Mouse (Mus musculus): ENCODE measurements around the gene Fmnl1.

The Fmnl1 gene

GRCm38 (mm10) chr11:103170494-103171285 lies at the start of gene Fmnl1:
Gene Fmnl1 (plus strand): TSS chr11:103171107.
- DNase-seq (ENCODE audit: extremely low spot score, low read depth, low spot score) = no peak

DNA sequence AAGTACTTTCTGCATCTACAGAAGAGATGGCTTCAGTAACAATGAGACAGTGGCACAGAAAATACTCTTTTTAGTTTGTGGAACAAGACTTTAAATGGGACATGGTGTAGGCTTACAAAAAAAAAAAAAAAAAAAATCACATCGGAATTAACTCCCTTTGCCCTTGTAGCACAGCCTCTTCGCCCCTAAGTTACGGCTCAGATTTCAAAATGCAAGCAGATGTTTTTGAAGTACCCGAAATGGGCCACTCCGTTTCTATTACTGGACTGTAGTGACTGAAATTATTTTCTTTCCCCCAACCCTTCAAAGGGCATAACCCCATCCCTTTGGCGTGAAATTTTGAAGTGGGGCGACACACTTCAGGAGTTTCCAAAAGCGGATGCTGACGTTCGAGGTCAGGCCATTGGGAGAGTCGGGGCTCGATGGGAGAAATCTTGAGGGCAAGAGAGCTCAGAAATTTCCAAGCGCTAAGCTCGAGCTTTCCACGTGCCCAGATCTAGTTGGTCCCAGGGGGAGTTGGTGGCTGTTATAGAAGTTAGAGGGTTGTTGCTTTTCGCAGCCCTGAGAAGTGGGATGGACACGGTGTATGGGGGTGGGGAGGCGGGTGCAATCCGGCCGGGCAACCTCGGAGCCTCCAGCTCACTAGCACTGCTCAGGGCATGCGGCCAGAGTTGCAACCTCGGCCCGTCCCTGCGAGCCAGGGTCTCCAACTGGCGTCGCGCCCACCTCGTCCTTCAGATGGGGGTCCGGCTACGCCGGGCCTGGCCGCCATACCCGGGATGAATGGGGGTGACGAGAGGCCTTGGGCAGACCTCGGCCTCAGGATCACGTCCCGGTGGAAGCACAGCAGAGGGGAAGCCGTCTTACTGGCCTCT lies 39.0 kb upstream of the Fmnl1 start, which contains the start of gene Hexim2:
Hexim2 (plus strand) TSS at position 729 of the 875 bp plus-strand sequence.
- DNase-seq (ENCODE audit: extremely low spot score, low read depth, low spot score) = no peak

- DNase-seq (ENCODE audit: extremely low spot score, low read depth, low spot score) = peak; percentile 99
These were observed 38.1 kb upstream of the Fmnl1 start for GRCm38 (mm10) chr11:103132576-103133455.

DNA sequence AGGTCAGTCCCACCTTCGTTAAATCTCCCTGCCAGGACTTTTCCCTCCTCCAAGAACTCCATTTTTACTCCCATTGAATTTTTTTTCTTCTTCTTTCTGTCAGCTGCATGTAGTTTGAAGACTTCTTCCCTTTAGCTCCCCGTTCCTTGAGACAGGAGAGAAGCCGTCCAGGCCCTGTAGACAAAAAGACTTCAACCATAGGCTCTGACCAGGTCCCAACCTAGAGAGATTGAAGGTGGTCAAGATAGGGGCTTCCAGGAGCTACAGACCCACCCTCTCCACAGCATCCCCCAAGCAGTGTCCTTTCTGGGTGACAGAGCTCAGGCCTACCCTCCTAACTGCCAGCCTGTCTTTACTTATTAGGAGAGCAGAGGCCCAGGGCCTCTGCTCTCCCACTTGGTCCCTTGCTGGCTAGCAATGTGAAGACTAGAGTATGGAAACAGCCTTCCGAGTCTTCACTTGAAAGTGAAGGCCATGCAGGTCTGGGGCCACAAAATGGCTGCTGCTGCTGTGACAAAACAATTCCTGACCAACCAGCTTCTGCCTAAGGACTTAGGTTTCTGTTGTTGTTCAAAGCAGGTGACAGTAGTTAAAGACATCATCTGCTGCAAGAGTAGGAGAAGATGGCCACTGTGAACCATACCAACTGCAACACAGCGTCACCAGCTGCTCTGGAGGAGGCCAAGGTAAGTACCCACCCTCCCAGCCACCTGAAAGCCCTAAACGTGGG lies 37.3 kb upstream of the Fmnl1 start:
- DNase-seq (ENCODE audit: extremely low spot score, low read depth, low spot score) = no peak

DNA sequence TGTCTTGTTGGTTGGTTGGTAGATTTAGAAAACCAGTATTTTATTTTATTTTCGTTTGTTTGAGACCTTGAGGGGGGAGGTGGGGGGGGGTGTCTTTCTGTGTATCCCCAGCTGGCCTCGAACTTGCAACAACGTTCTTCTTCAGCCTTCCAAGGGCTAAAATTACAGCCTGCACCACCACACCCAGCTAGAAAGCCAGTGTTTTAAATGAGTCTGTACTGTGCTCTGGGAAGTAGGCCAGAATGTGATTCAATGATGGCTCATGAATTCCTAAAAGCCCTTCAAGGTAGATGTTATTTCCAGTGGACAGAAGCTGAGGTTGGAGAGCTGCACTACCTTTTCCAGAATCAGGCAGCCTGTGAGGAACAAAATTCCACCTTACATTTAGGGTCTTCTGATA lies 36.7 kb upstream of the Fmnl1 start:
- DNase-seq (ENCODE audit: extremely low spot score, low read depth, low spot score) = no peak

- no peak for DNase-seq (ENCODE audit: extremely low spot score, low read depth, low spot score)
These were observed 34.8 kb upstream of the Fmnl1 start for GRCm38 (mm10) chr11:103136039-103136577.

- no peak for DNase-seq (ENCODE audit: extremely low spot score, low read depth, low spot score)
These were observed 30.8 kb upstream of the Fmnl1 start for GRCm38 (mm10) chr11:103139951-103140762.

DNA sequence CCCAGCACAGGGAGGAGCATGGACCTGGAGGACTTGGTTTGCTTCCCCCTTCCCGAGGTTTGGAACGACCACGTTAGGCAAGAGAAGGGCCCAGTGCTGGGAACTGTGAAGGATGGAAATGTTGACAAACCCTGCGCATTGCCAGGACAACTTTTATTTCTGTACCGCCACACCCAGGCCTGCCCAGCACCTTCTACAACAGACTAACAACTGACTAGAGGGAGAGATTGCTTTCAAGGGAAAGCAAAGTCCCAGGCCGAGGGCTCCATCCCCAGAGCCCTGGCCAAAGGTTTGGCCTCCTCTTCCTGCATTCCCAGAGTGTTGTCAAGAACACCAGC lies 30.2 kb upstream of the Fmnl1 start:
- DNase-seq (ENCODE audit: extremely low spot score, low read depth, low spot score) = no peak

GRCm38 (mm10) chr11:103141101-103141943 lies 29.6 kb upstream of the Fmnl1 start:
- no peak for DNase-seq (ENCODE audit: extremely low spot score, low read depth, low spot score)

DNA sequence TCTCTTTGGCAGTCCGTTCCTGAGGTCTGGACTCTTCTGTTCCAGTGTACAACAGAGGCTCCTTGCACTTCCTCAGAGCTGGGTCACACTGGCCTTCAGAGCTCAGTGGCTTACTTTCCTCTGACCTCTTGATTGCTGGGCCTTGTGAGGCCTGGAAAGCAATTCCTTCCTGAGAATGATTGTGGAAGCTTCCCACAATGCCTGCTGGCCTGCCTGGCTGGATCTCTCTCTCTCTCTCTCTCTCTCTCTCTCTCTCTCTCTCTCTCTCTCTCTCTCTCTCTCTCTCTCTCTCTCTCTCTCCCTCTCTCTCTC lies 29.0 kb upstream of the Fmnl1 start:
- DNase-seq (ENCODE audit: extremely low spot score, low read depth, low spot score) = no peak

DNA sequence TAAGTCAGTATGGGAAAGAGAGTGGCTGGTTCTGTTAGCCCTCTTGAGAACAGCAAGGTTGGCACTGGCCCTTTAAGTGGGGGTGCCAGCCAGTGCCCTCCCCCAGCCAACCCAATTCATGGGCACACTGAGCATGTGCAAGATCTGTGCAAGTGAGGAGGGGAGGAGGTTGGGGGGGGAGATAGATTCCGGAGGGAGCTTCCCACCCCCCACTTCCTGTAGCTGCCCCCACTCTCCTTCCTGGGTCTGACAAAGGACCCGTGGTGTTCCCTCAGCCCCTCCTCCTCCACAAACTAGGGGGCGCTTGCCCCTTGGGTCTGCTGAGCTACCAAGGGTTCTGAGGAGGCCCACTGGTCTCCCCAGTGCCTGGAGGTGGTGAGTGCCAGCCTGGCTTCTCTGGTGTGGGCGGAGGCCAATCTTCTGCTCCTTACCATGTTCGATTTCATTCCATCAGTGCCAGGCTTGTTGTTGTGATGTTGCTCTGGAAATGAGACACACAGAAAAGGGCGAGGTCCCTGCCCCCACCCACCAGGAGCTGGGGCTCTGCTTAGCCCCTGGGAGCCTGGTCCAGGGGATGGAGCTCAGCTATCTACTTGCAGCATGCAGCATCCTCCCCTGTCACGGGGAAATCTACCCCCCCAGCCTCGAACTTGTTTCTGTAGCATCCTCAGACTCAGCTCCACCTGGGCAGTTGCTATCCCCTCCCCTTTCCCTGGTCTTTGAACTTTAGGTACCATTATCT lies 28.3 kb upstream of the Fmnl1 start:
- no peak for DNase-seq (ENCODE audit: extremely low spot score, low read depth, low spot score)

DNA sequence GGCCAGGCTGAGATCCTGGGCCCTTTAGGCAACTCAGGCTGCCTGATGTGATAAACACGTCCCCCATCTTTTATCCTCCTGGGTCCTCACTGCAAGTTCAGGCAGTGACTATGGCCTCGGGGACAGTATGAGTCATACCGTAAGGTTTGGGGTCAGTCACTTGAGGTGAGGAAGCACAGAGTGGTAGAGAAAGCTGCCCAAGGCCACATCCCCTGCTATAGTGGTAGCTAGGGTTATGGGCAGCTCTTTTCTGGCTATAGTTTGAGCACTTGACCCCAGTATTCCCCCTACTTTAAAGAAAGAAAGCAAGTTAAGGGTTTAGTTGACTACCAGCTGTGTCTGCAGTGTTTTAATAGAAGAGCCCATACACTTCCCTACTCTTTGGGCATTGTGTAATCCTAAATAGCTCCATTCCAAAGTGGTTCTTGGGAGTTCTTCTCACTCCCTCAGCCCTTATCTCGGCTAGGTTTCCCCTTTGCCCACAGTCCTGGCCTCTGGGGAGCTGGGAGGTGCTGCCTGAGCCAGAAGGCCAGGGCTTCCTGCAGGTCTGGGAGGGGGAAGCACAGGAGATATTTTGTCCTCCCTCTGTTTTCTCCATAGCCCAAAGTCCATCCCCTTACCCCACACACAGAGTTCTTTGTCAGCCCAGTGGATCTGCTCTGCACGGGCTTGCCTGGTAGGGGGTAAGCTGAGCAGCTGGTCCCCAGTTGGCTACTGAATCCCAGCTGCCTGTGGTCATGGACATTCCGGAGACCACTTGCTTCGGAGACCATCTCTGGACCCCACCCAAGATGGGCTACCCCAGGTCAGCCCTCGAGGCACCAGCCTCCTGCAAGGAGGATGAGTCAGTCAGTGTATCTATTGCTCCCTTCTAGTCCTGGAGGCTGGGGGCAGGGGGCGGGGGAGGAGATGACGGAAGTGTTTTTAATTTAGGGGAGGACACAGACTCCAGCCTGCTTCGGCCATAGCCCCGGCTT lies 26.3 kb upstream of the Fmnl1 start:
- no peak for DNase-seq (ENCODE audit: extremely low spot score, low read depth, low spot score)

DNA sequence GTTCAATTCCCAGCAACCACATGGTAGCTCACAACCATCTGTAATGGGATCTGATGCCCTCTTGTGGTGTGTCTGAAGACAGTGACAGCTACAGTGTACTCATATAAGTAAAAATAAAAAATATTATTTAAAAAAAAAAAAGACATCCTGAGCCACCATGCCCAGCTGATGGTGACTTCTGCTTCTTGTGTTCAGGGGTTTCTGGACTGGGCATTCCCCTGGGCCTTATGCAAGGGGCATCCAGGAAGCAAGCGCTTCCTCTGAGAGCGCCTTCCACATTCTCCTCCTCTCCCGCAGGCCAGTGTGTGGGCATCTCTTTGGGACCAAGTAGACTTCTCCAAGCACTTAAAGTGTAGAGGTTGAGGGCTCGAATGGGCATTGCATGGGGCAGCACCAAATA lies 24.5 kb upstream of the Fmnl1 start:
- DNase-seq (ENCODE audit: extremely low spot score, low read depth, low spot score) = no peak

DNA sequence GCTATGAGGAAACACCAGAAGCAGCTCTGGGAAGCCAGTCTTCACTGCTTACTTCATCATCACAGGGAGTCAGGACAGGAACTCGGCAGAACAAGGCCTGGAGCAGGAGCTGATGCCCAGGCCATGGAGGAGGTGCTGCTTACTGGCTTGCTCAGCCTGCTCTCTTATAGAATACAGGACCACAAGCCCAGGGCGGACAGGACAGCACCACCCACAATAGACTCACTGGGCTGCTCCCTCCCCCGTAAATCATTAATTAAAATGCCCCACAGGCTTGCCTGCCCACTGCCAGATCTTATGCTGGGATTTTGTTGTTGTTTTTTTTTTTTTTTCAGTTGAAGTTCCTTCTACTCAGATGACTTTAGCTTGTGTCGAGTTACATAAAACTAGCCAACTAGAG lies 23.1 kb upstream of the Fmnl1 start:
- no peak for DNase-seq (ENCODE audit: extremely low spot score, low read depth, low spot score)

GRCm38 (mm10) chr11:103149771-103150170 lies 21.1 kb upstream of the Fmnl1 start:
- no peak for DNase-seq (ENCODE audit: extremely low spot score, low read depth, low spot score)

GRCm38 (mm10) chr11:103158621-103159478 lies 12.1 kb upstream of the Fmnl1 start:
- peak; percentile 71 for DNase-seq (ENCODE audit: extremely low spot score, low read depth, low spot score)

Measured in hindlimb bud, embryonic 11.5 days (tissue).